Mouse (Mus musculus) gastrocnemius, adult 8-10 months (tissue): ENCODE data around the gene Ncam1. TPM values are rescaled to one million over a fixed set of nuclear protein-coding genes. Genes with fewer than 3 reads are reported as not detected.
A peak's percentile ranks its signal among the peaks of the same experiment; 100 is the strongest.

Experiments used
- DNase-seq, 2 experiments: peaks; one replicate each; pipeline ENCODE4 v3.0.0; 2022; ENCODE audit warnings: low spot score in 2 of 2
- total RNA-seq, 4 experiments: library from RNA; stranded (reverse); gene quantifications; 2 replicates each; pipeline ENCODE4 v1.2.4; 2022

Ncam1 gene
- 10 to 100 TPM in 2 of 4 experiments, 1 to 10 TPM in 2; 6.7 to 12.6 (median 10.2) TPM for total RNA-seq

- peak; percentile 48 to 60 for DNase-seq
Measured at GRCm38 (mm10) chr9:49798806-49799205, at the start of gene Ncam1. Gene Ncam1, minus strand, starts transcription at chr9:49798925.

GRCm38 (mm10) chr9:49834013-49834412 is 35.3 kb upstream of the Ncam1 start:
- DNase-seq: no peak

GRCm38 (mm10) chr9:49827671-49828070 is 28.9 kb upstream of the Ncam1 start:
- no peak for DNase-seq

GRCm38 (mm10) chr9:49816115-49816650 is 17.5 kb upstream of the Ncam1 start:
- no peak for DNase-seq

- DNase-seq: no peak
Measured at GRCm38 (mm10) chr9:49814442-49814841, 15.7 kb upstream of the Ncam1 start.

- no peak for DNase-seq
Measured at GRCm38 (mm10) chr9:49803222-49803621, 4.5 kb upstream of the Ncam1 start.

GRCm38 (mm10) chr9:49797821-49798571 is 729 bp downstream of the Ncam1 start:
- peak; percentile 11 to 21 for DNase-seq

- no peak for DNase-seq
Measured at GRCm38 (mm10) chr9:49797508-49797820, 1.3 kb downstream of the Ncam1 start.

GRCm38 (mm10) chr9:49796618-49797507 is 1.9 kb downstream of the Ncam1 start:
- DNase-seq: peak; percentile 14 to 44

- DNase-seq: no peak
Measured at GRCm38 (mm10) chr9:49795881-49796280, 2.8 kb downstream of the Ncam1 start.

- no peak for DNase-seq
Measured at GRCm38 (mm10) chr9:49793987-49794550, 4.7 kb downstream of the Ncam1 start.

- DNase-seq: no peak
Measured at GRCm38 (mm10) chr9:49793241-49793640, 5.5 kb downstream of the Ncam1 start.

GRCm38 (mm10) chr9:49792646-49793045 is 6.1 kb downstream of the Ncam1 start:
- DNase-seq: no peak

- no peak for DNase-seq
Measured at GRCm38 (mm10) chr9:49781016-49781772, 17.5 kb downstream of the Ncam1 start.

- no peak for DNase-seq
Measured at GRCm38 (mm10) chr9:49777015-49777637, 21.6 kb downstream of the Ncam1 start.

GRCm38 (mm10) chr9:49766634-49767033 is 32.1 kb downstream of the Ncam1 start:
- DNase-seq: no peak

GRCm38 (mm10) chr9:49760571-49760970 is 38.2 kb downstream of the Ncam1 start:
- no peak for DNase-seq

- no peak for DNase-seq
Measured at GRCm38 (mm10) chr9:49758436-49758835, 40.3 kb downstream of the Ncam1 start.

GRCm38 (mm10) chr9:49757986-49758385 is 40.7 kb downstream of the Ncam1 start:
- no peak for DNase-seq

- no peak for DNase-seq
Measured at GRCm38 (mm10) chr9:49757582-49757981, 41.1 kb downstream of the Ncam1 start.

- no peak for DNase-seq
Measured at GRCm38 (mm10) chr9:49756725-49757124, 42.0 kb downstream of the Ncam1 start.
